Mouse (Mus musculus) midbrain, embryonic 16.5 days (tissue): ENCODE data around the gene Dcaf15. TPM values are rescaled to one million over a fixed set of nuclear protein-coding genes. Genes with fewer than 3 reads are reported as not detected.

Source experiments
- ATAC-seq: fragments of 200-750 bp; cut with Nextera tagmentation; 2 replicates; pipeline ENCODE4 v1.8.0; 2017; ENCODE audit warnings: moderate TSS enrichment
- H3K27ac ChIP-seq: fragments of 300-500 bp; sonication (generic); 2 replicates; pipeline ENCODE4 v1.5.1; 2014; ENCODE audit warnings: mild to moderate bottlenecking, low read length, mixed read lengths
- H3K27me3 ChIP-seq: fragments of 300-500 bp; sonication (generic); 2 replicates; pipeline ENCODE4 v1.6.1; 2014; ENCODE audit warnings: low read depth, low read length, mixed read lengths; ENCODE audit not compliant: control insufficient read depth, insufficient read depth
- H3K36me3 ChIP-seq: fragments of 300-500 bp; sonication (generic); 2 replicates; pipeline ENCODE4 v1.6.1; 2014; ENCODE audit warnings: mild to moderate bottlenecking, low read length, moderate library complexity, mixed read lengths; ENCODE audit not compliant: control insufficient read depth, insufficient read depth
- H3K4me1 ChIP-seq: fragments of 300-500 bp; sonication (generic); 2 replicates; pipeline ENCODE4 v1.6.1; 2014; ENCODE audit warnings: mild to moderate bottlenecking, low read length, mixed read lengths; ENCODE audit not compliant: control insufficient read depth, insufficient read depth
- H3K4me2 ChIP-seq: fragments of 300-500 bp; sonication (generic); 2 replicates; pipeline ENCODE4 v1.6.1; 2014; ENCODE audit warnings: mild to moderate bottlenecking, low read length, mixed read lengths
- H3K4me3 ChIP-seq: fragments of 300-500 bp; sonication (generic); 2 replicates; pipeline ENCODE4 v1.5.1; 2014; ENCODE audit warnings: low read depth, mild to moderate bottlenecking, low read length, moderate library complexity, mixed read lengths
- H3K9ac ChIP-seq: fragments of 300-500 bp; sonication (generic); 2 replicates; pipeline ENCODE4 v1.6.1; 2014; ENCODE audit warnings: low read depth, low read length, mixed read lengths
- H3K9me3 ChIP-seq: fragments of 300-500 bp; sonication (generic); replicated peaks from 2 replicates; pipeline ENCODE4 v1.6.1; 2014; ENCODE audit warnings: mild to moderate bottlenecking, low read length, mixed read lengths; ENCODE audit not compliant: control insufficient read depth, poor library complexity, severe bottlenecking
- WGBS: fragments of 180-500 bp; shearing (Covaris S2); extraction: QIAGEN DNeasy Blood & Tissue Kit; methylation state at CpG from one replicate; pipeline ENCODE4 v1.1.7; 2014; 5-methylcytosine and 5-hydroxymethylcytosine counted together
- polyA plus RNA-seq: library from polyadenylated mRNA; unstranded; fragments of >200 nt; fragmentation: Nextera tagmentation; extraction: Ambion mirVana; gene quantifications from 2 replicates; pipeline ENCODE4 v1.2.1, GENCODE M21; 2015

Dcaf15 gene
- polyA plus RNA-seq, 1 experiment from 2014 or later: 24.7 TPM

- Histone ChIP-seq H3K4me3 (no peak overlapping the region), H3K4me1 (peaks cover 16% of the 10 kb centered on the region), H3K27me3 (no peaks in the 10 kb centered on the region), H3K36me3 (peaks cover 3% of the 10 kb centered on the region; the same call in 1 of the 2 replicates), H3K27ac (peak overlapping the region; percentile 88), H3K9ac (no peak overlapping the region; the same call in 1 of the 2 replicates), H3K4me2 (peak overlapping the region; percentile 56; the same call in 1 of the 2 replicates), H3K9me3 (no peaks in the 10 kb centered on the region)
- 87% methylated on average over 2 of the region's 2 CpGs for WGBS
- ATAC-seq: no peak
Observed at GRCm38 (mm10) chr8:84105676-84106075, 1.1 kb upstream of the Dcaf15 start.

DNA sequence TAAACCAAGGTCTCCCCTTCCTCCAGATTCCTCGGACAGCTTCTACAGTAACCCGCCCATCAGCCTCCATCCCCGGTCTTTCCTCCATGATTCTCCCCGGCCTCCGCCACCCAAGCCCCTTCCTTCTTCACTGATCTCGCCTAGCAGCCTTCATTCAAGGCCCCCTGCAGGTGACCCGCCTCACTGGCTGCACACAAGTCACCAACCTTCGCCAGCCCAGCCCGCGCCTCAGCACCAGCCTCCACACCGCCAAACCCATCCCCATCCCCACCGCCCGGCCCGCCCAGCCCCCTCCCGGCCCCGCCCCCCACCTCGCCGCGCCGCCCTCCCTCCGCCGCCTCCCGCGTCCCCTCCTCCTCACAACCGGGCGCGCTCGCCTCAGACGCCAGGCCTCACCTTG, 347 bp downstream of the Dcaf15 start:
- Histone ChIP-seq H3K4me3 (peak overlapping the region; percentile 50), H3K9me3 (no peaks in the 10 kb centered on the region), H3K27ac (peak overlapping the region; percentile 89), H3K4me1 (peaks cover 16% of the 10 kb centered on the region), H3K4me2 (peak overlapping the region; percentile 80), H3K27me3 (no peaks in the 10 kb centered on the region), H3K36me3 (peaks cover 3% of the 10 kb centered on the region; the same call in 1 of the 2 replicates), H3K9ac (peak overlapping the region; percentile 75)
- WGBS: under 1% methylated on average over 17 of the region's 29 CpGs
- peak; percentile 85 for ATAC-seq

DNA sequence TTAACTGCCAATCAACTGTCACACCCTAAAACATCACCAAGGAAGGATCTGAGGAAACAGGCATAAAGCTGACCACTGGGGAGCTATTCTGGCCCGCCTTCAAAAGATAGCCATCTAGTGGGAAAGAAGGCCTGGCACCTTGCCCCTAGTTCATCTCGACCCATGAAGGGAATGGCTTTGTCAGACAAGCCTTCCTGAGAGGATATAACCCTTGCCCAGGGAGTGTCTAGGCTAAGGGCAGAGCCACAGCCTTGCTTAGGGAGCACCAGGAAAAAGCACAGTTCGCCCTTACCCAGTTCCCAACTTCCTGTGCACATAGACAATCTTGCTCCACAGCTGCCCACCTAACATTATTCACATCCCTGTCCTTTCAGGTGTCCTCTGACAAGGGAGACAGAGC, 967 bp downstream of the Dcaf15 start:
- Histone ChIP-seq H3K27ac (peak overlapping the region; percentile 89), H3K4me2 (peak overlapping the region; percentile 80), H3K9ac (peak overlapping the region; percentile 75), H3K27me3 (no peaks in the 10 kb centered on the region), H3K9me3 (no peaks in the 10 kb centered on the region), H3K4me3 (peak overlapping the region; percentile 50), H3K4me1 (peaks cover 16% of the 10 kb centered on the region), H3K36me3 (peaks cover 3% of the 10 kb centered on the region)
- WGBS: 28% methylated on average over 3 of the region's 3 CpGs
- no peak for ATAC-seq

DNA sequence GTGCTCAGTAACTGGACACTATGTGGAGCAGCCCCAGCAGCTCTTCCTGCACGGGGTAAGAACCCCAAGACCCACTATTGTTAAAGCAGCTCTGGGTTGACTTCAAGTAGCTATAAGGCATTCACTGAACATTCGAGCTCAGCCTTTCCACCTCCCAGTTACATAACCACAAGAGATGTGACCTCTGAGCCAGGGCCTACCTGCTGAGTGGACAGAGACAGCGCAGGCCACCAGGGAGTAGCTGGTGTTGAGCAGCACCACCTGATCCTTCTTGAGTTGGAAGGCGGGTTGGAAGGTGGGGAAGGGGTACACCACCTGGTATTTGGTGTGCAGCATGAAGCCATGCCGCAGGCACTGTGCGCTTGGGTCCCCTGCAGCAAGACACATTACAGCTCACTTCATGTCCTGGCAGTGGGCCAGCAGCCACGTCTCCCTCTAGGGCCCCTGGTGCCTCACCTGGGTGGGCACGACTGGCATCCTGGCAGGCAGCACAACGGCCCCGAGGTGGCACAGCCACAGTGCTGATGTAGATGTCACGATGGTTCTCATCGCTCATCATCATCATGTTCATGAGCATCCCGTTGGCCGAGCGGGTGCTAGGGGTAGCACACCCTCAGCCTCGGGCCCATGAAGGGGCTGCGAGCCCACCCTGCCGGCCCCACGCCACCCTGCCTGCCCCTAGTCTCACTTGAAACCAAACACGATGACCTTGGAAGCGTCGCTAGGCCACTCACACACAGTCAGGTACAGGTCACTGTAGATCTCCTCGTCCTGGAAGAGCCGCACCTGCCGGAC, 2.9 kb downstream of the Dcaf15 start:
- ATAC-seq: no peak
- Histone ChIP-seq H3K4me1 (peaks cover 16% of the 10 kb centered on the region), H3K4me3 (no peak overlapping the region), H3K27ac (no peak overlapping the region), H3K4me2 (no peak overlapping the region), H3K36me3 (peaks cover 15% of the 10 kb centered on the region), H3K9me3 (no peaks in the 10 kb centered on the region), H3K9ac (no peak overlapping the region; the same call in 1 of the 2 replicates), H3K27me3 (no peaks in the 10 kb centered on the region)
- WGBS: 94% methylated on average over 25 of the region's 25 CpGs

DNA sequence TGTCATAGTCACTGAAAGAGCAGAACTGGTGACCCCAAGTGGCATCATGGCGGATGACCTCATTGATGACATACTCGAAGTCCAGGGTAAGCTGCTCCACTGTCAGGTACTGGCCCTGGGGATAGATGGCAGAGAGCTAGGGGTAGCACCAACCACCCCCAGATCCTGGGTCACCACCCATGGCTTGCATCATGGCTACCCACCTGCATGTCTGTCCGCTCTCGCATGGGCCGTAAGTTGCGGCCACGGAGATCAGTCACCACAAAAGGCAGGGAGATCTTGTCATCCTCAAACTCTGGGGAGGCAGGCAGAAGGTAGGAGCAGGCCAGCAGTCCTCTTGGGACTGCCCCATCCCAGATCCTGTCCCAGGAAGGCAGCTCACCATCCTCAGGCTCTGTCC, 6.2 kb downstream of the Dcaf15 start:
- Histone ChIP-seq H3K9ac (no peak overlapping the region), H3K4me3 (no peak overlapping the region), H3K4me1 (peaks cover 12% of the 10 kb centered on the region), H3K27me3 (no peaks in the 10 kb centered on the region), H3K9me3 (no peaks in the 10 kb centered on the region), H3K27ac (no peak overlapping the region), H3K36me3 (peaks cover 41% of the 10 kb centered on the region), H3K4me2 (no peak overlapping the region)
- WGBS: 95% methylated on average over 7 of the region's 7 CpGs
- no peak for ATAC-seq

DNA sequence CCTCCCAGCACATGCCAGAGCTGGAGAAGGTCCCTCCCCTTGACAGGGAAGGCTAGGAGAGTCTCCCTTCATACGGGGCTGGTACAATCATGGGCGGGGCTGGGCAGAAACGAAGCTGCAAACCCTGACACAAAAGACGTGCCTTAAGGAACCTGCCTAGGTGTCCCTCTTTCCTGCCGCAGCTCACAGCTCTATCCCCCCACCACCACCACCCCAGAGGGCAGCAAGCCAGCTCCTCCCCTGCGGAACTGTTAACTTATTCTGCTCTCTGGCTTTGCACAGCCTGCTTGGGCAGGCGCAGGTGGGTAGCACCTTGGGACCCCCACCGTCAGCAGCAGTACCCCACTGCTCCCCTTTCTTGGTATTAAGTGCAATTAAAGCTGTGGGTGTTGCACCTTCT, 8.5 kb downstream of the Dcaf15 start:
- Histone ChIP-seq H3K9me3 (no peaks in the 10 kb centered on the region), H3K4me3 (no peak overlapping the region), H3K27me3 (no peaks in the 10 kb centered on the region), H3K27ac (no peak overlapping the region), H3K9ac (no peak overlapping the region), H3K4me2 (no peak overlapping the region), H3K36me3 (peaks cover 47% of the 10 kb centered on the region), H3K4me1 (no peaks in the 10 kb centered on the region)
- 68% methylated on average over 8 of the region's 8 CpGs for WGBS
- no peak for ATAC-seq

GRCm38 (mm10) chr8:84090585-84090984, 14.0 kb downstream of the Dcaf15 start:
- Histone ChIP-seq H3K36me3 (peaks cover 51% of the 10 kb centered on the region), H3K27ac (no peak overlapping the region), H3K9me3 (no peaks in the 10 kb centered on the region), H3K4me3 (no peak overlapping the region), H3K4me1 (no peaks in the 10 kb centered on the region), H3K9ac (no peak overlapping the region), H3K4me2 (no peak overlapping the region), H3K27me3 (no peaks in the 10 kb centered on the region)
- WGBS: 98% methylated on average over 8 of the region's 8 CpGs
- ATAC-seq: no peak

GRCm38 (mm10) chr8:84089277-84089676, 15.3 kb downstream of the Dcaf15 start:
- Histone ChIP-seq H3K27me3 (no peaks in the 10 kb centered on the region), H3K9me3 (no peaks in the 10 kb centered on the region), H3K4me2 (no peak overlapping the region), H3K4me1 (no peaks in the 10 kb centered on the region), H3K9ac (no peak overlapping the region), H3K4me3 (no peak overlapping the region), H3K36me3 (peaks cover 44% of the 10 kb centered on the region), H3K27ac (no peak overlapping the region)
- no peak for ATAC-seq
- WGBS: 81% methylated on average over 9 of the region's 9 CpGs

GRCm38 (mm10) chr8:84087821-84088220, 16.7 kb downstream of the Dcaf15 start:
- Histone ChIP-seq H3K9ac (no peak overlapping the region), H3K9me3 (no peaks in the 10 kb centered on the region), H3K4me2 (no peak overlapping the region), H3K4me3 (no peak overlapping the region), H3K27ac (no peak overlapping the region), H3K36me3 (peaks cover 46% of the 10 kb centered on the region), H3K27me3 (no peaks in the 10 kb centered on the region), H3K4me1 (no peaks in the 10 kb centered on the region; the same call in 1 of the 2 replicates)
- 96% methylated on average over 14 of the region's 14 CpGs for WGBS
- ATAC-seq: no peak
